ENCODE assay signal across 10 mouse cellular contexts in the genomic region with DNA sequence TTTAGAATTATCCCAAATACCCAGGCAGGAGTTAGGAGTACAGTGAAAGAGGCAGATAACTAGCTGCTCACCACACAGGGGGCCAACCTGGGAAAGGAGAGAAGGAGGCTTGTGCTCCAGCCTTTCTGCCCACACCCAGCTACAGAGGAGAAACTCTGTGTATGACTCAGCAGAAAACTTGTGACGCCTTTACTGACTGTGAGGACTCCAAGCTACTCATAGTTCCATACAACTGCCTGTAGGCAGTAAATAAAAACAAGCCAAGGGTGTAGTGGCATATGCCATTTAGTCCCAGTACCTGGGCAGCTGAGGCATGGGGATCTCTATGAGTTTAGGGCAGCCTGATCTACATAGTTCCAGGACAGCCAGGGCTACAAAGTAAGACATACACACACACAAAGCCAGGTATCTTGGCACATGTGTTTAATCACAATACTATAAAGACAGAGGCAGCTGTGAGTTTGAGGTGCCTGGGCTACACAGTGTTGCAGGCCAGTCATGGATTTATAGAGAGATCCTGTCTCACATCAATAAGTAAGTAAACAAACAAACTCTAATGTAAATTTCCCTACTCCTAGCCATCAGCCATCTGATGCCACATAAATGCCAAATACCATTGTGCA. TPM values are rescaled to one million over a fixed set of nuclear protein-coding genes. Genes with fewer than 3 reads are reported as not detected.
DNase-seq lines count a peak whose midpoint lies in the region; ATAC-seq and TF ChIP-seq lines count a peak whose summit lies in the region.
"Had no signal": no experiment of that assay in that cellular context is flagged by ENCODE, and none has a peak within 500 bp of the region (broad histone marks: within the 10 kb centered on the region; RNA-seq: fewer than 3 reads in every experiment).

No protein-coding gene starts in this region.

- TF ChIP-seq CTCF in ES-Bruce4 (IDR thresholded peaks at IDR 0.05; ENCODE audit: low read depth, low read length), result no peak
- TF ChIP-seq CTCF in thymus, adult 2 months (IDR thresholded peaks at IDR 0.05; ENCODE audit: borderline replicate concordance, control insufficient read depth, extremely low read depth, insufficient read depth, low read length, poor library complexity), result no peak

- H3K4me1 ChIP-seq in heart, embryonic 15.5 days (replicated peaks), result peaks cover 26% of the 10 kb centered on the region
- H3K4me1 ChIP-seq in ES-Bruce4 (ENCODE audit: control insufficient read depth, insufficient read depth, low read length), result peaks cover 2% of the 10 kb centered on the region
- H3K4me1 ChIP-seq in liver, embryonic 12.5 days, result peaks cover 53% of the 10 kb centered on the region
- H3K4me1 ChIP-seq in thymus, adult 2 months (replicated peaks; ENCODE audit: control insufficient read depth, insufficient read depth, low read length), result no peaks in the 10 kb centered on the region

- H3K9me3 ChIP-seq in heart, embryonic 15.5 days (replicated peaks), result no peaks in the 10 kb centered on the region
- H3K9me3 ChIP-seq in ES-Bruce4 (replicated peaks; ENCODE audit: control insufficient read depth, insufficient read depth, low read length, poor library complexity, severe bottlenecking), result no peaks in the 10 kb centered on the region
- H3K9me3 ChIP-seq in liver, embryonic 12.5 days (replicated peaks), result no peaks in the 10 kb centered on the region
- H3K9me3 ChIP-seq: midbrain, embryonic 10.5 days had no signal

- peaks cover 67% of the 10 kb centered on the region for H3K36me3 ChIP-seq in heart, embryonic 15.5 days
- H3K36me3 ChIP-seq in ES-Bruce4 (ENCODE audit: control insufficient read depth, insufficient read depth, low read length, poor library complexity, severe bottlenecking), result peaks cover 31% of the 10 kb centered on the region
- peaks cover 90% of the 10 kb centered on the region for H3K36me3 ChIP-seq in liver, embryonic 12.5 days
- H3K36me3 ChIP-seq in thymus, adult 2 months (ENCODE audit: control insufficient read depth, insufficient read depth, low read length), result peaks cover 54% of the 10 kb centered on the region

- TF ChIP-seq POLR2A in ES-Bruce4 (IDR thresholded peaks at IDR 0.05; ENCODE audit: insufficient read depth, low read length), result no peak
- TF ChIP-seq POLR2A in thymus, adult 2 months (IDR thresholded peaks at IDR 0.05; ENCODE audit: control insufficient read depth, extremely low read depth, insufficient read depth, low read length, poor library complexity), result no peak

- H3K27ac ChIP-seq in heart, embryonic 15.5 days, result peak overlapping the region; percentile 22; the same call in 1 of the 2 replicates
- peak overlapping the region; percentile 93 for H3K27ac ChIP-seq in ES-Bruce4 (ENCODE audit: insufficient read depth, low read length)
- H3K27ac ChIP-seq in liver, embryonic 12.5 days, result peak overlapping the region; percentile 97
- H3K27ac ChIP-seq in thymus, adult 2 months (ENCODE audit: control insufficient read depth, insufficient read depth, low read length), result no peak overlapping the region
- H3K27ac ChIP-seq: midbrain, embryonic 10.5 days had no signal

- H3K4me2 ChIP-seq in heart, embryonic 15.5 days, result no peak overlapping the region
- H3K4me2 ChIP-seq in liver, embryonic 12.5 days, result peak overlapping the region; percentile 56

- no peak for DNase-seq in heart, postnatal 10 days
- DNase-seq in c-Kit-positive CD71-positive TER-119-positive erythroid progenitor cells, embryonic 14.5 days (ENCODE audit: low spot score), result peak; percentile 89
- DNase-seq in right cerebral cortex, postnatal 25 days, result no peak
- DNase-seq in thymus, adult 2 months, result no peak
- no peak for DNase-seq in cerebellum, adult 11-12 months
- DNase-seq: adrenal gland, postnatal 10 days had no signal

- intact Hi-C loops in heart, postnatal 10 days (cut with DNase I), result no loop called here

- 29% methylated on average over 1 of the region's 1 CpGs for whole genome bisulfite sequencing in heart, embryonic 15.5 days
- WGBS in liver, embryonic 12.5 days (ENCODE audit: insufficient replicate concordance), result 12% methylated on average over 1 of the region's 1 CpGs
- WGBS in thymus, adult 2 months, result 54% methylated on average over 1 of the region's 1 CpGs

- H3K4me3 ChIP-seq in heart, embryonic 15.5 days, result no peak overlapping the region
- peak overlapping the region; percentile 43 for H3K4me3 ChIP-seq in ES-Bruce4 (ENCODE audit: low read depth, low read length)
- H3K4me3 ChIP-seq in liver, embryonic 12.5 days, result 0 out of 2 replicates have a peak overlapping the region, but pooled peaks have one; percentile 16
- H3K4me3 ChIP-seq in thymus, adult 2 months (ENCODE audit: control insufficient read depth, insufficient read depth, low read length), result no peak overlapping the region
- H3K4me3 ChIP-seq: midbrain, embryonic 10.5 days had no signal

- TF ChIP-seq EP300 in ES-Bruce4 (IDR thresholded peaks at IDR 0.05; ENCODE audit: insufficient read depth, low read depth, low read length), result 0 out of 2 replicates have a peak, but pooled peaks have one; percentile 45

- peak; percentile 38; the same call in 1 of the 2 replicates for ATAC-seq in heart, embryonic 15.5 days (replicated peaks; ENCODE audit: insufficient number of reproducible peaks, insufficient read depth, low FRiP score, low read depth)
- peak; percentile 98 for ATAC-seq in liver, embryonic 12.5 days

- no peaks in the 10 kb centered on the region for H3K27me3 ChIP-seq in heart, embryonic 15.5 days
- H3K27me3 ChIP-seq in ES-Bruce4 (ENCODE audit: control insufficient read depth, insufficient read depth, low read length, poor library complexity, severe bottlenecking), result no peaks in the 10 kb centered on the region
- H3K27me3 ChIP-seq in liver, embryonic 12.5 days (replicated peaks), result no peaks in the 10 kb centered on the region
- H3K27me3 ChIP-seq in thymus, adult 2 months (ENCODE audit: control insufficient read depth, insufficient read depth, low read length), result no peaks in the 10 kb centered on the region

- H3K9ac ChIP-seq in heart, embryonic 15.5 days, result no peak overlapping the region
- H3K9ac ChIP-seq in ES-Bruce4 (ENCODE audit: low read depth, poor library complexity, severe bottlenecking), result peak overlapping the region; percentile 42
- H3K9ac ChIP-seq in liver, embryonic 12.5 days, result peak overlapping the region; percentile 58

RNA-seq across cellular contexts. Expression of gene Chd2, which starts 24.1 kb away (rescaled TPM):
- 41.2 and 42.9 TPM in 2 replicates for polyA plus RNA-seq in heart, embryonic 15.5 days (2015; fragmentation: Nextera tagmentation; extraction: Ambion mirVana)
- total RNA-seq in heart, postnatal 10 days (2021), result 10 to 100 TPM; 62.3 to 63.3 TPM
- 103 and 104 TPM in 2 replicates for polyA plus RNA-seq in ES-Bruce4 (2011; ENCODE audit: insufficient read depth, insufficient read length, low read depth, missing spikeins)
- polyA plus RNA-seq in liver, embryonic 12.5 days (2016; fragmentation: Nextera tagmentation; extraction: Ambion mirVana), result 26.2 and 28.9 TPM in 2 replicates
- polyA plus RNA-seq in thymus, adult 2 months (2012; rRNA removed), result 84.9 and 88.1 TPM in 2 replicates

Comparison
In these comparisons a context has a peak if more than half of its experiments do, and no peak if none do; other contexts are left out.
1. H3K4me3 ChIP-seq: peak in ES-Bruce4 (single experiment) and liver, embryonic 12.5 days (single experiment); none in heart, embryonic 15.5 days (single experiment) and thymus, adult 2 months (single experiment).